Mouse (Mus musculus): ENCODE data around the gene Ppp1r13b.
A peak's percentile ranks its signal among the peaks of the same experiment; 100 is the strongest.
"Not testable (repeated sequence)": the region's sequence is repeated elsewhere in the genome, so short reads cannot be mapped to it uniquely, and the experiment has no call there.

The Ppp1r13b gene

GRCm38 (mm10) chr12:111907970-111908681, at the start of gene Ppp1r13b:
Gene Ppp1r13b, minus strand, starts transcription at chr12:111908110.
- peak; percentile 55 to 68 for DNase-seq (ENCODE audit: low spot score in 2 of 2)

GRCm38 (mm10) chr12:111956173-111956572, 48.3 kb upstream of the Ppp1r13b start:
- DNase-seq (ENCODE audit: low spot score in 2 of 2) = no peak

- no peak for DNase-seq (ENCODE audit: low spot score in 2 of 2)
Measured at GRCm38 (mm10) chr12:111951701-111952100, 43.8 kb upstream of the Ppp1r13b start.

DNA sequence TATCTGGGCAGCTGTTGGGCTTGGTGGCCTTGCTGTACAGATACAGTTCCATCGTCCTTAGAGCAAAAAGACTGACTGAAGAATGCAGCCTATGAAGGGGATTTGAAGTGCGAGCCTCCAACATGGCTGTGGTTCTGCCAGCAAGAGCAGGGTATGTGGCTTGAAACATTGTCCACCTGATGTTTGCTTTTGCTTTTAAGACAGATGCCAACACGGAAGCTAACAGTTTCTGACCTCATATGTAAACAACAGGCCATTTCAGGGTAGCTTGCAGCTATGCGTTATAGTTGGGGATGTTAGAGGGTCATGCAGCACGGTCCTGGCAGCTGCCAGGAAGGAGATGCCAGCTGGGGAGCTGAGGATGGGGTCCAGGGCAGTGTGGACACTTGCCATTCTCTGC, 42.6 kb upstream of the Ppp1r13b start:
- DNase-seq (ENCODE audit: low spot score in 2 of 2) = no peak

- no peak for DNase-seq (ENCODE audit: low spot score in 2 of 2)
Measured at GRCm38 (mm10) chr12:111946716-111947115, 38.8 kb upstream of the Ppp1r13b start.

GRCm38 (mm10) chr12:111945765-111946655, 38.1 kb upstream of the Ppp1r13b start:
- not testable (repeated sequence) for DNase-seq (ENCODE audit: low spot score in 2 of 2)

DNA sequence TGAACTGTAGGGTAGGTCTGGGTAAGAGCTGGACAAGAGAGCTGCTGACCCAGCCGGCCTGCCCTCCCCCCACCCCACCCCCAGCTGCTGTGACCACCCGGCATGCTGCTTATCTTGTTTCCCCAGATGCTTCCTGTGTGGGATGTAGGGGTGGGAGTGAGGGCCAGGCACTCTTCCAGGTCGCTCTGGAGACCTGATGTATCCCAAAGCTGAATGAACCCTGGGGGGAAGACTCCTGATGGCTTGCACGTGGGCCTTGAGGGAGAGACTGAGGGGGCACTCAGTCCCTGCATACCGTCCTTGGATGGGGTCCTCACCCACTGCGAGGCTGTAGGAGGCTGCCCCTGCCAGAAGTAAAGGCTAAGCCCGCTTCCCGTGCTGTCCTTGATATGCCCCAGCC, 37.2 kb upstream of the Ppp1r13b start:
- no peak for DNase-seq (ENCODE audit: low spot score in 2 of 2)

DNA sequence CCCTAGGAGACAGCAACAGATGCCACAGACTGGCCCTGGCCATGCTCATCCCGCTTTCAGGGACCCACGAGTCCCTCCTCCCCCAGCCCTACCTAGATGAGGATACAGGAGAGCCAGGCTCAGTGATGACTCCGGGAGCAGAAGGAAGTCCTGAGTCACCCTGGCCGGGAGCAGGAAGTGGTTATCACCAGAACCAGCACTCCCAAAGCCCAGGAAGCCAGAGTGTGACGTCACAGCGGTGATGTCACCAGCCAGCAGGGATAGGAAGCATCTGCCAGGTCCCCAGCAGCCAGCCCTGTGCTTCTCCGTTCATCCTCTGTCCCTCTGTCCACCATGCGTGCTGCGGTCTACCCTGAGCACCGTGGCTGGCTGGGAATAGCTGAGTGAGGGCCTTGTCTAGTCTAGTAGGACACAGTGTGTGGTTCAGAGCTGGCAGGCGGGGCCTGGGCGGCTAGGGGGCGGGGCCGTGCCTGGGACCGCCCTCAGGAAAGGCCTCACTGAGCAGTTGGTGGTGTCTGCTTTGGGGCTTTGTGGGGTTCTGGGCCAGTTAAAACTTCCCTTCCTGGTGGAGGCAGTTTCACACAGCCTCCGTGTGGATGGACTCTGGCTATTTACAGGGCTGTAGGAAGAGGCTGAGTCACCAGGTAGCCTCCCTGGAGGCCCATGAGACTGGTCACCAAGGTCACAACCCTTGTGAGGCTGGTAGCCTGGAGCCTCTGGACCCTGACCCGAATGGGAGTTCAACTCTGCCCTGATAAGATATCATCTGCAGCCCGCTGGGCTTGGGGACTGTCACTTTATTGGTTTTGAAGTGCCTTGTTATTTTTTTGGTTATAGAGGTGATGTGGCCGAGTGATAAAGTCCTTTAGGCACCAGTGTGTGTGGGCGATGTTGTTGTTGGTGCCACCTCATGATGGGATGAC, 36.4 kb upstream of the Ppp1r13b start:
- not testable (repeated sequence) for DNase-seq (ENCODE audit: low spot score in 2 of 2)

DNA sequence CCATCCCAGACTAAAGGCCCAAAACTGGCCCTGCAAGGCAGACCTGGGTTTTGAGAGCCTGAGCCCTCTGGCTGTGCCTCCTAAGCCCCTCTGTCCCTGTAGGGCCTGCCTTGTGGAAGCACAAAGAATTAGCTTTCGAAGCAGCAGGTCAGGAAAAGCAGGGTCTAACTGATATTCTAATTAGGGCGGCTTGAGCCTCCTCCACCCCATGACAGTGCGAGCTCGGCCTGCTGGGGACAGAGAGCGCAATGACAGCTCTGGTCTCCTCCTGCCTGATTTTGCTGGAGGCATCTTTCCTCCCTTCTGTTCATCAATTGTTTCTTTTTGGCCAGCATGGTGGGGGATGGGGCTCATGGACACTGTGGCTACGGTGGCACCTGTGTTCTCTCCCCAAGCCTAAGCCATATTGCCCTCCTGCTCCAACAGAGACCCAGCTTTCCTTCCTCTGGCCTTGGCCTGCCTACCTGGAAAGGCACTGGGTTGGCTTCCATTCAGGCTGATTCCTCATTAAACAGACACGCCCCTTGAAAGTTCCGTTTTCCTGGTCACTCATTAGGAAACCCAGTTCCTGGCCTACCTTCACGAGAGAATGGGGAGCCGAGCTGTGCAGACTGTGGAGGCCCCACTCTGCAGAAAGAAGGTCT, 35.6 kb upstream of the Ppp1r13b start:
- no peak for DNase-seq (ENCODE audit: low spot score in 2 of 2)

GRCm38 (mm10) chr12:111938623-111939177, 30.8 kb upstream of the Ppp1r13b start:
- DNase-seq (ENCODE audit: low spot score in 2 of 2) = no peak

GRCm38 (mm10) chr12:111936706-111937550, 29.0 kb upstream of the Ppp1r13b start:
- no peak for DNase-seq (ENCODE audit: low spot score in 2 of 2)

DNA sequence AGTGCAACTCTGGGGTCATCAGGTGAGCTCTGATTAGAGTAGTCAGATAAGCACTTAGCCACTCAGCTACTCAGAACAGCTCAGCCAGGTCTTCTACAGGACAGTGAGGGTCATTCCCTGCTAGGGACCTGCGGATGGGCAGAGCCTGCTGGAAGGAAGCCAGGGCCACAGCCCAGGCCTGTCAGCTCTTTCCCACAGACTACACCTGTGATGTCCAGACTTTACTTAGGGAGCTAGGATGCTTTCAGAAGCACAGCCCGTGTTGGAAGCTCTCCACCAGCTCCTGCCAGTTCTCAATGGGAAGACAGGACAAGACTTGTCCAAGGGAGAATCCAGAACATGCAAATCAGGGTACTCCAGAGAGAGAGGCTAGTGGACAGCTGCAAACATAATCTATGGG, 26.1 kb upstream of the Ppp1r13b start:
- no peak for DNase-seq (ENCODE audit: low spot score in 2 of 2)

- no peak for DNase-seq (ENCODE audit: low spot score in 2 of 2)
Measured at GRCm38 (mm10) chr12:111933032-111933704, 25.3 kb upstream of the Ppp1r13b start.

DNA sequence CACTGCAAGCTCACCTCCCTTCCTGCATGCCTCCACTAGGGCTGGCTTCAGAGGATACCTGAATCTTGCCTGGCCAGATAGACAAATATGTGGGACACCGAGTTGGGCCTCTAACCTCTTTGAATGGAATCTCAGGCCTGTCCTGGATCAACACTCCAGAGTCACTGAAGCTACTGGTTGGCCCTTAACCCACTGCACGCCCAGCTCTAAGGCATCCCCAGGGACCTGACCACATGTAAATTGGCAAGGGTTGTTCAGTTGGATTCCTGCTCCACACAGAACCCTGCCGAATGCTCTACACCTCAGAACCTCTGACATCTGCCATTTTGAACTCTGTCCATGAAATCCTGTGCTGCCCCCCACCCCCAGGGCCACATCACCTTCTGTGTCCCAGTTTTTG, 24.6 kb upstream of the Ppp1r13b start:
- DNase-seq (ENCODE audit: low spot score in 2 of 2) = no peak

- DNase-seq (ENCODE audit: low spot score in 2 of 2) = no peak
Measured at GRCm38 (mm10) chr12:111931411-111932025, 23.6 kb upstream of the Ppp1r13b start.

- DNase-seq (ENCODE audit: low spot score in 2 of 2) = no peak
Measured at GRCm38 (mm10) chr12:111928411-111928966, 20.6 kb upstream of the Ppp1r13b start.

DNA sequence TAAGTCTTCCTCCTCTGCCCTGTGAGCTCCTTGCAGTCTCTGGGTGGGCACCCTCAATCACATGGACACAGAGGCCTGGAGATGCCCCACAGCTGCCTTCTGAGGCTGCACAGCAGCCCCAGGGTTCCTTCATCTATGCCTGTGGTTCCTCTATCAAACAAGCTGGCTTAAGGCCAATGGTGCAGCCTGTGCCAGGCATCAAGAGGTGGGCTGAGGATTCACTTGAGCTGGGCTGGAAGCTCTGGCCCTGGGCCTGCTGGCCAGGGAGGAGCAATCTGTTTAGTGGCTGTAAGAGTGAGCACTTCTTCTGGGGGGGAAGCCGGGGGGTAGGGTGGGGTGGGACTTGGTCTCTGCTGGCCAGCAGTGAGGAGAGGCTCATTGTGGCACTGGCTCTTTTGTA, 19.4 kb upstream of the Ppp1r13b start:
- DNase-seq (ENCODE audit: low spot score in 2 of 2) = no peak

- DNase-seq (ENCODE audit: low spot score in 2 of 2) = no peak
Measured at GRCm38 (mm10) chr12:111923117-111923516, 15.2 kb upstream of the Ppp1r13b start.

DNA sequence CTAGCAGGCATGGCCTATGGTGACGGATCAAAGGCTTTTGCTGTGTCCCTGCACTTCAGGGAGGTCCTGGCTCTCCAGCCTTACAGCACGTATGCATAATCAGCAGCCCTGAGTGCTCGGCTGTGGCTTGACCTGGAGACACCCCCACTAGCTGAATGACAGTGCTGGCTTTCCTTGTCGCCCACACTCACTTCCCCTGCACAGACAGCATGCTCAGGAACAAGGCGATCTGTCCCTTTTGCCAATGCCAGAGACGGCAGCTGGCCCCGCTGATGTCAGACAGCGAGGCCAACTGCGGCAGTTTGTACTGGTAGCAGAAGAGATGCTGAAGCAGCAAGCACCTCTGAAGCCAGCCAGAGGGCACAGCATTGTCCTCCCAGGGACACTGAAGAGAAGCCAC, 12.1 kb upstream of the Ppp1r13b start:
- DNase-seq (ENCODE audit: low spot score in 2 of 2) = no peak

All from frontal cortex, postnatal 25 days (tissue).